Mouse (Mus musculus): ENCODE results near the gene Ldb3. TPM values are rescaled to one million over a fixed set of nuclear protein-coding genes. Genes with fewer than 3 reads are reported as not detected.
A peak's percentile ranks its signal among the peaks of the same experiment; 100 is the strongest.

The Ldb3 gene
- polyA plus RNA-seq, 1 experiment from 2014 or later, result 0.11 TPM

DNA sequence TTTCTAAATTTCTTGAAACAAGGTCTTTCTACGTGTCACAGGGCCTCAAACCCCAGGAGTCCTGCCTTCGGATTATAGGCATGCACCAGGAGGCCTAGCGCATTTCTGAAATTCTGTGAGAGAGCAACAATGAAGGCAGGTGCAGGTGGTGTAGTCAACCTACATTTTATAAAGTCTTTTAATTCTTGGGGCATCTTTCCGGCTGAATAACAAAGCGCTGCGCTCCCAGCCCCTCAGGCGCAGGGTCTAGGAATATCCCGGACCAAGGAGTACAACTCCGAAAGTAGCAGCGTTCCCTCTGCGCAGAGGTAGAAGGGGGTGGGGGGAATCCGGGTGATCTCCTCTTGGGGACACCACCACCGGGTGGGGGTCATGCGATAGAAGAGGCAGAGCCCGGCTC lies 26.1 kb upstream of the Ldb3 start:
- peak overlapping the region; percentile 16 for H3K4me3 ChIP-seq (replicated peaks)
- H3K4me2 ChIP-seq (replicated peaks), result peak overlapping the region; percentile 44
- H3K9ac ChIP-seq (replicated peaks), result no peak overlapping the region
- no peaks in the 10 kb centered on the region for H3K9me3 ChIP-seq
- no peaks in the 10 kb centered on the region for H3K36me3 ChIP-seq
- ATAC-seq, result no peak
- 6% methylated on average over 15 of the region's 15 CpGs for WGBS
- H3K4me1 ChIP-seq (replicated peaks), result peaks cover 9% of the 10 kb centered on the region; the same call in 1 of the 2 replicates
- H3K27me3 ChIP-seq, result peaks cover 35% of the 10 kb centered on the region
- H3K27ac ChIP-seq, result no peak overlapping the region

DNA sequence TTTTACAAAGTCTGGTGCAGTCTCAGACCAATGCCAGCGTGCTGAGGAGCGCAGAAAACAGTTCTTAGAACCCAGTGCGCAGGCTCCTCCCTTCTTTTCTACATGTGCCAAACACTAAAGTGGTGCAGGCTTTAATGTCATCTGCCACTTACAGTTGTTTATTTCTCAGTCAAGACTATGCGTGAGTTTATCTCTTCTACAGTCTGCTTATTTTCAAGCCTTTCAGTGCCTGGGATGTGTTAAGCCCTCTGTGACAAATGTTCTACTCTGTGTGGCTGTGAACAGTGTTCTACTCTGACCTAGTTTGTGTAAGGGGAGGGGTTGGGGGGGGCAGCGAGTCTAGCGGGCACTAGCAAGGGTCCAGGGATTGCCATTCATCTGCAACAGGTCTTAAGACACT lies 25.0 kb upstream of the Ldb3 start:
- whole genome bisulfite sequencing, result 65% methylated on average over 6 of the region's 6 CpGs
- H3K27ac ChIP-seq, result no peak overlapping the region

DNA sequence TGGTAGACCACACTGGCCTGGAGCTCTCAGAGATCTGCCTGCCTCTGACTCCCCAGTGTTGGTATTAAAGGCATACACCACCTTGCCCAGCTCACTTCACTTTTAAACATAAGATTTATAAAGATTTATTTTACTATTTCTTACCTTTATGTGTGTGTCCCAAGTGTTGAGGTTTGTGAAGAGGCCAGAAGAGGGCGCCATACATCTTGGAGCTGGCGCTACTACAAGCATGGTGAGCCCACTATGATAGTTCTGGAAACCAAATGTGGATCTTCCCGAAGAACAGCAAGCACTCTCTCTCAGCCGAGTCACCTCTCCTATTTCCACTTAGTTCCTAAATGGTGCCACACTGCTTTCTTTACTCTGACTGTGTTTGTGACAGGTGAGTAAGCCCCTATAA lies 23.7 kb upstream of the Ldb3 start:
- Histone ChIP-seq H3K36me3 (no peaks in the 10 kb centered on the region), H3K27me3 (peaks cover 35% of the 10 kb centered on the region), H3K4me3 (replicated peaks) (no peak overlapping the region), H3K4me1 (replicated peaks) (peaks cover 9% of the 10 kb centered on the region; the same call in 1 of the 2 replicates), H3K9me3 (no peaks in the 10 kb centered on the region), H3K4me2 (replicated peaks) (no peak overlapping the region), H3K27ac (no peak overlapping the region), H3K9ac (replicated peaks) (no peak overlapping the region)
- ATAC-seq, result no peak
- WGBS, result 42% methylated on average over 4 of the region's 4 CpGs

More for the DNA sequence above, 25.0 kb upstream of the Ldb3 start:
- peaks cover 9% of the 10 kb centered on the region; the same call in 1 of the 2 replicates for H3K4me1 ChIP-seq (replicated peaks)
- no peak overlapping the region for H3K9ac ChIP-seq (replicated peaks)
- H3K4me2 ChIP-seq (replicated peaks), result no peak overlapping the region
- no peak overlapping the region for H3K4me3 ChIP-seq (replicated peaks)
- no peaks in the 10 kb centered on the region for H3K9me3 ChIP-seq
- H3K36me3 ChIP-seq, result no peaks in the 10 kb centered on the region
- no peak for ATAC-seq
- H3K27me3 ChIP-seq, result peaks cover 35% of the 10 kb centered on the region

DNA sequence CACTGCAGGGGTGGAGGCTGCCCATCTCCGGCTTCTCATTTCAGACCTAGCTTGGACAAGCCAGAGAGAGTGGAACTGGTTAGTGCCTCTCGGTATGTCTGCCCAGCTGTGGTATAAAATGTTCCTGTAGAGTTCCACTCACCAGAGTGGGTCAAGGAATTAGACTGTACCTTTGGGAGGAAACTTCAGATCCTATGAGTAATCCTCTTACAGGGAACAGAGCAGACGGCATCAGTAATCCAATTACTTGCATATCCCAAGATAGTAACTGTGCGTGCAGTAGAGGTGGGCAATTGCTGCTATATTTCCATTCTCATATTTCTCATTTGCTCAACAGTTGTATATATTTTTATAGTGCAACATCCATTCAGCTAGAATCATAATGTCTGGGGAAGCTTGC lies 23.1 kb upstream of the Ldb3 start:
- no peaks in the 10 kb centered on the region for H3K36me3 ChIP-seq
- H3K9ac ChIP-seq (replicated peaks), result no peak overlapping the region
- H3K4me3 ChIP-seq (replicated peaks), result no peak overlapping the region
- no peak for ATAC-seq
- peaks cover 9% of the 10 kb centered on the region; the same call in 1 of the 2 replicates for H3K4me1 ChIP-seq (replicated peaks)
- H3K4me2 ChIP-seq (replicated peaks), result no peak overlapping the region
- H3K9me3 ChIP-seq, result no peaks in the 10 kb centered on the region
- no peak overlapping the region for H3K27ac ChIP-seq
- peaks cover 35% of the 10 kb centered on the region for H3K27me3 ChIP-seq
- WGBS, result 73% methylated on average over 4 of the region's 4 CpGs

DNA sequence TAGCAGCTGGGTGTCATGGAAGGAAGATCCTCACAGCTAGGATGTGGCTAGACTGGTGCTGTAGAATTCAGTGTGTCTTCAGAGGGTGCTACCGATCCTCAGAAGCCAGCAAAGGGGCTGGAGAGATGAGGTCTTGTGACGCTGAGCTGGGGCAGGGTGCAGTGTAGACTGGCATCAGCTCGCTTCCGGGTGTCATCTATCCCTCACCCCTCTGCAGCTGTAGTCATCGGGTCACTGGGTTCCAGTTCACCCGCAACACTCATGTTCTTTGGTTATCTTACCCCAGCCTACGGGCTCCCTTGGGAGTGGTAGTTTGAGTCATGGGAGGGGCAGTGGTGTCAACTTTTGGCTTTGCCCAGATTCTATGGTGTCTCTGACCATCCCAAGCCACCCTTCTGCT lies 13.4 kb upstream of the Ldb3 start:
- 96% methylated on average over 7 of the region's 7 CpGs for WGBS
- Histone ChIP-seq H3K4me1 (replicated peaks) (no peaks in the 10 kb centered on the region), H3K36me3 (no peaks in the 10 kb centered on the region), H3K9ac (replicated peaks) (no peak overlapping the region), H3K4me3 (replicated peaks) (no peak overlapping the region), H3K4me2 (replicated peaks) (no peak overlapping the region), H3K27me3 (no peaks in the 10 kb centered on the region), H3K27ac (no peak overlapping the region), H3K9me3 (no peaks in the 10 kb centered on the region)
- no peak for ATAC-seq

DNA sequence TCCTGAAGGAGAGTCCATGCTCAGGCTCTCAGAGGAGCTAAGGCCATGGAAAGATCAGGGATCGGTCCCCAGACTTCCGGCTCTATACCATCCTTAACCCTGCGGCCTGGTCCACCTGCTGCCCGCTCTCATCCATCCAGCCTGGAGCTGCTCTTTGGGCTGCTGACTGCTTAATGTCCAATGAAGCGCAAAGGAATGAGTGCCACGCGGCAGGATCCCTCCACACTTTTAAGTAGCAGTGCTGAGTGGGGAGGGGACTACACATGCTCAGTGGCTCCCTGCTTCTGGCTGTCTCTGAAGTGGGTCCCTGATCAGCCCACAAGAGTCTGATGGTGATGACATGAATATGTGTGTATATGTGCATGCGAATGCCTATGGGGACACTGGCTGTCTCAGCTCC lies 11.5 kb upstream of the Ldb3 start, which contains the start of gene Opn4:
Opn4 (minus strand) TSS at position 202 of the 400 bp plus-strand sequence.
- H3K9me3 ChIP-seq, result no peaks in the 10 kb centered on the region
- H3K4me3 ChIP-seq (replicated peaks), result no peak within 1 kb of the TSS

GRCm38 (mm10) chr14:34595596-34596255 lies 7.2 kb upstream of the Ldb3 start:
- no peak overlapping the region for H3K27ac ChIP-seq
- H3K9ac ChIP-seq (replicated peaks), result no peak overlapping the region
- H3K4me1 ChIP-seq (replicated peaks), result peaks cover 2% of the 10 kb centered on the region
- H3K4me2 ChIP-seq (replicated peaks), result no peak overlapping the region
- no peaks in the 10 kb centered on the region for H3K36me3 ChIP-seq
- H3K9me3 ChIP-seq, result no peaks in the 10 kb centered on the region
- no peak overlapping the region for H3K4me3 ChIP-seq (replicated peaks)
- ATAC-seq, result no peak
- WGBS, result 81% methylated on average over 17 of the region's 17 CpGs
- no peaks in the 10 kb centered on the region for H3K27me3 ChIP-seq

More for the DNA sequence above, 11.5 kb upstream of the Ldb3 start, which contains the start of gene Opn4:
- WGBS, result 75% methylated on average over 8 of the region's 8 CpGs
- no peak for ATAC-seq
- no peak within 1 kb of the TSS for H3K27ac ChIP-seq
- no peaks in the 10 kb centered on the region for H3K36me3 ChIP-seq
- no peaks in the 10 kb centered on the region for H3K27me3 ChIP-seq
- no peaks in the 10 kb centered on the region for H3K4me1 ChIP-seq (replicated peaks)
- H3K4me2 ChIP-seq (replicated peaks), result no peak within 1 kb of the TSS
- H3K9ac ChIP-seq (replicated peaks), result no peak within 1 kb of the TSS

GRCm38 (mm10) chr14:34591741-34592535 lies 3.5 kb upstream of the Ldb3 start:
- Histone ChIP-seq H3K27ac (no peak overlapping the region), H3K36me3 (no peaks in the 10 kb centered on the region), H3K4me1 (replicated peaks) (peaks cover 5% of the 10 kb centered on the region), H3K9me3 (no peaks in the 10 kb centered on the region), H3K9ac (replicated peaks) (no peak overlapping the region), H3K27me3 (no peaks in the 10 kb centered on the region), H3K4me3 (replicated peaks) (no peak overlapping the region), H3K4me2 (replicated peaks) (no peak overlapping the region)
- no peak for ATAC-seq
- 81% methylated on average over 15 of the region's 15 CpGs for WGBS

- Histone ChIP-seq H3K9ac (replicated peaks) (no peak overlapping the region), H3K27me3 (no peaks in the 10 kb centered on the region), H3K4me1 (replicated peaks) (peaks cover 5% of the 10 kb centered on the region), H3K4me3 (replicated peaks) (no peak overlapping the region), H3K36me3 (no peaks in the 10 kb centered on the region), H3K9me3 (no peaks in the 10 kb centered on the region), H3K27ac (no peak overlapping the region), H3K4me2 (replicated peaks) (peak overlapping the region; percentile 9; the same call in 1 of the 2 replicates)
- WGBS, result 57% methylated on average over 24 of the region's 24 CpGs
- peak; percentile 29 for ATAC-seq
Measured at GRCm38 (mm10) chr14:34590743-34591675, 2.5 kb upstream of the Ldb3 start.

- no peak overlapping the region for H3K9ac ChIP-seq (replicated peaks)
- H3K27me3 ChIP-seq, result no peaks in the 10 kb centered on the region
- no peaks in the 10 kb centered on the region for H3K9me3 ChIP-seq
- H3K27ac ChIP-seq, result no peak overlapping the region
- no peak overlapping the region for H3K4me3 ChIP-seq (replicated peaks)
- H3K36me3 ChIP-seq, result no peaks in the 10 kb centered on the region
- ATAC-seq, result no peak
- WGBS, result 95% methylated on average over 5 of the region's 5 CpGs
- no peak overlapping the region for H3K4me2 ChIP-seq (replicated peaks)
- H3K4me1 ChIP-seq (replicated peaks), result peaks cover 5% of the 10 kb centered on the region
Measured at GRCm38 (mm10) chr14:34590017-34590570, 1.6 kb upstream of the Ldb3 start.

GRCm38 (mm10) chr14:34589185-34589713 lies 767 bp upstream of the Ldb3 start:
- H3K27ac ChIP-seq, result no peak overlapping the region
- no peak overlapping the region for H3K4me2 ChIP-seq (replicated peaks)
- H3K4me1 ChIP-seq (replicated peaks), result peaks cover 5% of the 10 kb centered on the region
- no peaks in the 10 kb centered on the region for H3K9me3 ChIP-seq
- H3K9ac ChIP-seq (replicated peaks), result no peak overlapping the region
- no peaks in the 10 kb centered on the region for H3K27me3 ChIP-seq
- ATAC-seq, result no peak
- WGBS, result 93% methylated on average over 8 of the region's 8 CpGs
- H3K36me3 ChIP-seq, result no peaks in the 10 kb centered on the region
- H3K4me3 ChIP-seq (replicated peaks), result no peak overlapping the region

All from midbrain, embryonic 13.5 days (tissue).